Mouse (Mus musculus) left cerebral cortex, adult 9 months (tissue): Measurements from ENCODE around the gene Syf2.

ENCODE experiments used
- DNase-seq, 2 experiments: peaks; one replicate each; pipeline ENCODE4 v3.0.0; 2022; ENCODE audit warnings: low spot score in 2 of 2

The Syf2 gene

GRCm38 (mm10) chr4:134975261-134975928 lies 44.7 kb downstream of the Syf2 start:
- no peak for DNase-seq

GRCm38 (mm10) chr4:134975929-134976308 lies 45.2 kb downstream of the Syf2 start:
- DNase-seq = no peak

DNA sequence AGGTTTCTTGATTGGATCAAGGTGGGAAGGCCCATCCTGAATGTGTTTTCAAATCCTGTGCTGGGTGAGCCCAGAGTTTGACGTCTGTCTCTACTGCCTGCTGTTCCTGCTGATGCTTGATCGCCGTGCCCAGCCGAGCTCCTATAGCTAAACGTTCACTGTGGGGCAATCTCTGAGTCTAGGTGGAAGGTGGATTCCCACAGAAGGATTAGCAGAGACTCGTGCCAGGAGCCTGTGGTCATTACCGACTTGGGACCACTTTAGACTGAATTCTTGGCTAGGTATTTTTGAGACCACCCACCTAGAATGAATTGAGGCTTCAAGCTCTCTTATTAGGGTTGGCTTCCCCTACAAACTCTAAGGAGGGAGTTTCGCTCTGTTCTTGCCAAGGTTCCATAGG lies 48.2 kb downstream of the Syf2 start:
- no peak for DNase-seq

GRCm38 (mm10) chr4:134981959-134982431 lies 51.3 kb downstream of the Syf2 start:
- no peak for DNase-seq

GRCm38 (mm10) chr4:134983136-134983535 lies 52.4 kb downstream of the Syf2 start:
- no peak for DNase-seq

DNA sequence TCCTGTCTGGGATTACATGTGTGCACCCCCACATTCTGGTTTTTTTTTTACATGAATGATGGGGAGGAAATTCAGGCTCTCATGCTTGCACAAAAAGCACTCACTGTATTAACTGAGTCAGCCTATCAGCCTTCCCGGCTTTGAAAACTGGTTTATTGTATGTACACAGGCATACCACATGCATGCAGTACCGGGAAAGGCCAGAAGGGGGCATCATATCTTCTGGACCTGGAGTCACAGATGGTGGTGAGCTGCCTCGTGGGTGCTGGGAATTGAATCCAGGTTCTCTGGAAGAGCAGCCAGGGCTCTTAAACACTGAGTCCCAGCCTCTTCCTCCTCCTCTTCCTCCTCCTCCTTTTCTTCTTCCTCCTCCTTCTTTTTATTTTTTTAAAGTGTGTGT lies 53.9 kb downstream of the Syf2 start:
- DNase-seq = no peak

DNA sequence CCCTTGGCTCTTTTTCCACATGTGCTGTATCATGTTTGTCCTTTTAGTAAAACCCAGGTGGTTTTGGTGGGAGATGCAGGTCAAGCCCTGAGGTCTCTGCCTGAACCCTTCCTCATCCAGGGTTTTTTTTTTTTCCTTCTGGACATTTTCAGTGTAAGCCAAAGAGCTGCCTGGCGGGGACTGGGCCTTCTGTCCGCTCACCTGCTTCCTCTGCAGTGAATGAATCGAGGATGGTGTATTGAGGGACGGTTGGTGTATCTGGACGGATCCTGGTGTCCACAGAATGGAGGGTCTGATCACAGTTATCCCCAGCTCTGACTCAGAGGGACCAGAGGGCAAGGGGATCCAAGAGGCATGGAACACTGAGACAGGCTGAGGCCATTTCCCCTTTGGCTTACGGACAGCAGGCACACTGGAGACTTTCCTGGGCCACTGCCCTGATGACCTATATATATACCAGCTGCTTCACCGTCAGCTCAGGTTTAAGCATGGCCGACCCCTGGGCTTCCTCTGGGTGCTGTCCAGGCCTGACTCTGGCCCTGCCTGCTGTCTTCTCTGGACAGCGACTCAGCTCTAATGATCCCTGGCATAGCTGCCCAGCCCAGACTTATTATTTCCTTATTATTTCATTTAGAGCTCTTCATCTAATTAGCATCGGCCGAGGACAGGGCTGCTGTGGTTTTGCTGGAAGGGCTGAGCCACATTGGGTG lies 55.1 kb downstream of the Syf2 start:
- DNase-seq = no peak

GRCm38 (mm10) chr4:134986336-134986635 lies 55.6 kb downstream of the Syf2 start:
- DNase-seq = no peak

DNA sequence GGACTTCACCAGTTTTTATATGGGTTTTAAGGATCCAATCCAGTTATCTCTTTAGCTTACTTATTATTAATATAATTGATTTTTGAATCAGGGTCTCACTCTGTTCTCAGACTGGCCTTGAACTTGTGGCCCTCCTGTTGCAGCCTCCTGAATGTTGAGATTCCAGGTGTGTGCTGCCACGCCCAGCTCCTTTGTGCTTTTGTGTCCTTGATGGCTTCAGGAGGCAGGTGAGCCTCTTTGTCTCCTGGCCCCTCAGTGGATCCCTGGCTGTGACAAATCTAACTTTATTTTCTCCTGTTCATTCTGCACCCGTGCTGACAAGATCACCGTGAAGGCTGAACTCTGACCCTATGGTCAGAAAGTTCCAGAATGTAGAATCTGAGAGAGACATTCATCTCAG lies 56.3 kb downstream of the Syf2 start:
- DNase-seq = no peak
